Mouse (Mus musculus) liver, adult 2 months (tissue): ENCODE measurements around the gene Dirc2. TPM values are rescaled to one million over a fixed set of nuclear protein-coding genes. Genes with fewer than 3 reads are reported as not detected.

Experiments used
- DNase-seq: peaks from one replicate; pipeline ENCODE4 v3.0.0-alpha.2; 2011; ENCODE audit warnings: low read depth, low spot score; ENCODE audit errors: extremely low read depth
- H3K27ac ChIP-seq: fragments of 200-500 bp; replicated peaks from 2 replicates; pipeline ENCODE4 v1.5.1; 2012; ENCODE audit warnings: low read depth, mild to moderate bottlenecking, control low read depth, inconsistent platforms, low read length; ENCODE audit not compliant: insufficient read depth
- H3K27me3 ChIP-seq: fragments of 200-500 bp; 2 replicates; pipeline ENCODE4 v1.6.1; 2012; ENCODE audit warnings: mild to moderate bottlenecking, moderate library complexity, low read length, inconsistent platforms; ENCODE audit not compliant: control insufficient read depth, insufficient read depth
- H3K36me3 ChIP-seq: fragments of 200-500 bp; 2 replicates; pipeline ENCODE4 v1.6.1; 2012; ENCODE audit warnings: low read length, inconsistent platforms; ENCODE audit not compliant: control insufficient read depth, insufficient read depth
- H3K4me1 ChIP-seq: fragments of 200-500 bp; 2 replicates; pipeline ENCODE4 v1.6.1; 2011; ENCODE audit warnings: low read length; ENCODE audit not compliant: control insufficient read depth, insufficient read depth
- H3K4me3 ChIP-seq: fragments of 200-500 bp; 2 replicates; pipeline ENCODE4 v1.5.1; 2011; ENCODE audit warnings: low read depth, mild to moderate bottlenecking, control low read depth, low read length, moderate library complexity; ENCODE audit not compliant: insufficient read depth
- H3K79me2 ChIP-seq: fragments of 200-500 bp; 2 replicates; pipeline ENCODE4 v1.6.1; 2012; ENCODE audit warnings: inconsistent platforms, mild to moderate bottlenecking, low read length, moderate library complexity; ENCODE audit not compliant: control insufficient read depth, insufficient read depth
- H3K9ac ChIP-seq: fragments of 200-500 bp; 2 replicates; pipeline ENCODE4 v1.6.1; 2012; ENCODE audit warnings: low read depth, mild to moderate bottlenecking, control low read depth, inconsistent platforms, low read length
- CTCF ChIP-seq: fragments of 200-500 bp; IDR thresholded peaks from 2 replicates; pipeline ENCODE4 v1.5.1; 2011; ENCODE audit warnings: low read depth, low read length, control low read depth
- POLR2A ChIP-seq: fragments of 200-500 bp; IDR thresholded peaks from 2 replicates; pipeline ENCODE4 v1.6.1; 2011; ENCODE audit warnings: low read length, control low read depth; ENCODE audit not compliant: insufficient read depth; ENCODE audit errors: extremely low read depth
- WGBS: fragments of 180-500 bp; shearing (Covaris S2); methylation state at CpG from one replicate; pipeline ENCODE4 v1.1.7; 2018; 5-methylcytosine and 5-hydroxymethylcytosine counted together
- polyA plus RNA-seq: library from polyadenylated mRNA; depleted of rRNA; stranded (reverse); fragments of >200 nt; gene quantifications from 2 replicates; pipeline ENCODE4 v1.2.3, GENCODE M21; 2012
- total RNA-seq: library from RNA; depleted of rRNA; stranded (reverse); fragments of >200 nt; gene quantifications from 2 replicates; pipeline ENCODE4 v1.2.3, GENCODE M21; 2014

Dirc2 gene
- total and polyA plus RNA-seq, 2 experiments: 13.8 to 26.1 TPM

- 51% methylated on average over 8 of the region's 8 CpGs for WGBS
- Histone ChIP-seq H3K36me3 (no peaks in the 10 kb centered on the region), H3K27me3 (no peaks in the 10 kb centered on the region), H3K4me1 (peaks cover 7% of the 10 kb centered on the region), H3K79me2 (peaks cover 23% of the 10 kb centered on the region), H3K4me3 (no peak overlapping the region), H3K27ac (no peak overlapping the region), H3K9ac (no peak overlapping the region)
- no peak for DNase-seq
- TF ChIP-seq POLR2A: no peak
- TF ChIP-seq CTCF: no peak
Measured at GRCm38 (mm10) chr16:35771141-35771540, 2.0 kb upstream of the Dirc2 start.

GRCm38 (mm10) chr16:35769878-35770657, 912 bp upstream of the Dirc2 start, which contains the start of gene Hspbap1:
TSS of gene Hspbap1 (plus strand) at chr16:35770375.
- peak within 1 kb of the TSS; percentile 97 for H3K9ac ChIP-seq
- WGBS: under 1% methylated on average over 51 of the region's 51 CpGs
- H3K27me3 ChIP-seq: no peaks in the 10 kb centered on the region
- peak; percentile 79 for DNase-seq
- peak within 1 kb of the TSS; percentile 100 for H3K27ac ChIP-seq
- H3K4me3 ChIP-seq: peak within 1 kb of the TSS; percentile 73
- peaks cover 11% of the 10 kb centered on the region for H3K4me1 ChIP-seq
- H3K36me3 ChIP-seq: no peaks in the 10 kb centered on the region
- no peak for TF ChIP-seq CTCF
- no peak for TF ChIP-seq POLR2A
- H3K79me2 ChIP-seq: peaks cover 28% of the 10 kb centered on the region

GRCm38 (mm10) chr16:35768469-35768784, 729 bp downstream of the Dirc2 start:
- Histone ChIP-seq H3K9ac (peak overlapping the region; percentile 97), H3K27me3 (no peaks in the 10 kb centered on the region), H3K36me3 (no peaks in the 10 kb centered on the region), H3K27ac (peak overlapping the region; percentile 100), H3K4me3 (peak overlapping the region; percentile 73), H3K4me1 (peaks cover 11% of the 10 kb centered on the region), H3K79me2 (peaks cover 37% of the 10 kb centered on the region)
- TF ChIP-seq POLR2A (no peak), CTCF (no peak)
- 17% methylated on average over 6 of the region's 6 CpGs for WGBS
- peak; percentile 94 for DNase-seq

DNA sequence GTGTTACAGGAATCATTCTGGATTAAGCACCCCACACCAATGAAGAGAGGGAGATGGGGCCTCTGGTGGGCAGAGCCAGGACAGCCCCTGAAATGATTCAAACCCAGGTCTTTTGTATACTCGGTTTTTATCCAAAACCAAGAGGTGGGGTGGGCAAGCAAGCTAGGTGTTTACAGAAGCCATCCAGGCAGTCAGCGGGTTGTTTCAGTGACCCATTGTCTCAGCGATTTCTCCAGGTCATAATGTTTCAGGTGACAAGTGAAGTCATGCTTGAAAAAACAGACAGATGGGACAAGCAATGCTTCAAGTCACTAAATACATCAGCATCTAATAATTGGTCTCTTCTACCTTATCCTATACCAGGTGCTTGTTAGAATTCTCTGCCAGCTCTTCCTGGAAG, 2.8 kb downstream of the Dirc2 start:
- no peak overlapping the region for H3K9ac ChIP-seq
- H3K36me3 ChIP-seq: no peaks in the 10 kb centered on the region
- WGBS: 83% methylated on average over 3 of the region's 3 CpGs
- H3K27me3 ChIP-seq: no peaks in the 10 kb centered on the region
- no peak overlapping the region for H3K27ac ChIP-seq
- no peak for DNase-seq
- no peak overlapping the region for H3K4me3 ChIP-seq
- TF ChIP-seq CTCF: no peak
- no peak for TF ChIP-seq POLR2A
- H3K79me2 ChIP-seq: peaks cover 45% of the 10 kb centered on the region
- H3K4me1 ChIP-seq: peaks cover 11% of the 10 kb centered on the region

DNA sequence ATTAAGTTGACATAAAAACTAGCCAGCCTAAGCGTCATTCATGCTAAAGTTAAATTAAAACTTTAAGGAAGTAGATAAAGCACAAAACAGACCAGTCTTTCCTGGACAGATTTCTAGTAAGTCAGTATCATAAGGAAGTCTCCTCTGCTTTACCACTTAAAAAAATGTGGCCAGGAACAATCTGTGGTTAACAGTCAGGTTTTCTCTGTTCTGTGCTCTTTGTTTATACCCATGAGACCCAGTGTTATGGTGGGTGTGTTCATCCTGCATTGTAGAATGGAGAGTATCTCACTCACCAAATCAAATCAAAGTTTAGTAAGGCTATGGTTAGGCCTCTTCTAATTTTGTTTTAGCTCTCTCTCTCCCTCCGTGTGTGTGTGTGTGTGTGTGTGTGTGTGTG, 3.7 kb downstream of the Dirc2 start:
- DNase-seq: no peak
- 61% methylated on average over 2 of the region's 2 CpGs for WGBS
- no peak overlapping the region for H3K27ac ChIP-seq

GRCm38 (mm10) chr16:35764941-35765340, 4.2 kb downstream of the Dirc2 start:
- Histone ChIP-seq H3K27ac (no peak overlapping the region), H3K36me3 (no peaks in the 10 kb centered on the region), H3K79me2 (peaks cover 39% of the 10 kb centered on the region), H3K4me1 (peaks cover 11% of the 10 kb centered on the region), H3K4me3 (no peak overlapping the region), H3K9ac (no peak overlapping the region), H3K27me3 (no peaks in the 10 kb centered on the region)
- no peak for DNase-seq
- TF ChIP-seq POLR2A (no peak), CTCF (no peak)
- WGBS: 97% methylated on average over 1 of the region's 1 CpGs

More for the DNA sequence above, 3.7 kb downstream of the Dirc2 start:
- Histone ChIP-seq H3K4me1 (peaks cover 11% of the 10 kb centered on the region), H3K27me3 (no peaks in the 10 kb centered on the region), H3K9ac (no peak overlapping the region), H3K36me3 (no peaks in the 10 kb centered on the region), H3K79me2 (peaks cover 41% of the 10 kb centered on the region), H3K4me3 (no peak overlapping the region)
- TF ChIP-seq POLR2A (no peak), CTCF (no peak)
